Mouse (Mus musculus): ENCODE results near the gene Rnf212b. TPM values are rescaled to one million over a fixed set of nuclear protein-coding genes. Genes with fewer than 3 reads are reported as not detected.
A peak's percentile ranks its signal among the peaks of the same experiment; 100 is the strongest.

Rnf212b gene
- total RNA-seq, 1 experiment: 1.9 TPM

- Histone ChIP-seq H3K9ac (ENCODE audit: insufficient read depth, low read depth, low read length, poor library complexity, severe bottlenecking) (no peak overlapping the region), H3K36me3 (ENCODE audit: control insufficient read depth, insufficient read depth, low read length, poor library complexity, severe bottlenecking) (no peaks in the 10 kb centered on the region), H3K27ac (ENCODE audit: insufficient read depth, low read depth, low read length, poor library complexity, severe bottlenecking) (no peak overlapping the region), H3K9me3 (ENCODE audit: control insufficient read depth, insufficient read depth, low read depth, low read length) (no peaks in the 10 kb centered on the region), H3K4me1 (ENCODE audit: control insufficient read depth in 2 of 2, insufficient read depth in 2 of 2, low read length in 2 of 2, poor library complexity in 1 of 2) (no peaks in the 10 kb centered on the region), H3K4me3 (ENCODE audit: insufficient read depth in 1 of 2, low read depth in 1 of 2, low read length in 2 of 2, poor library complexity in 1 of 2, severe bottlenecking in 1 of 2) (no peak overlapping the region)
- TF ChIP-seq HCFC1 (IDR thresholded peaks at IDR 0.05; ENCODE audit: borderline replicate concordance, insufficient read depth, low read length) (no peak), CHD2 (IDR thresholded peaks at IDR 0.05; ENCODE audit: low read depth, low read length) (no peak), MAFK (IDR thresholded peaks at IDR 0.05; ENCODE audit: insufficient read depth, low read depth, low read length) (no peak), ZNF384 (IDR thresholded peaks at IDR 0.05; ENCODE audit: low read depth, low read length) (no peak), ZC3H11A (IDR thresholded peaks at IDR 0.05; ENCODE audit: borderline replicate concordance, low read depth, low read length) (no peak)
- DNase-seq (ENCODE audit: low read depth, low spot score): no peak
- in situ Hi-C loops (cut with MboI; ENCODE audit: low sequenced_read_pairs in 2 of 2, unreplicated experiment in 2 of 2): no loop called here
These were observed 1.8 kb downstream of the Rnf212b start for GRCm38 (mm10) chr14:54815737-54816136.

- peak; percentile 20 for DNase-seq (ENCODE audit: low read depth, low spot score)
- Histone ChIP-seq H3K9ac (ENCODE audit: insufficient read depth, low read depth, low read length, poor library complexity, severe bottlenecking) (no peak overlapping the region), H3K9me3 (ENCODE audit: control insufficient read depth, insufficient read depth, low read depth, low read length) (no peaks in the 10 kb centered on the region), H3K4me1 (ENCODE audit: control insufficient read depth in 2 of 2, insufficient read depth in 2 of 2, low read length in 2 of 2, poor library complexity in 1 of 2) (no peaks in the 10 kb centered on the region), H3K36me3 (ENCODE audit: control insufficient read depth, insufficient read depth, low read length, poor library complexity, severe bottlenecking) (no peaks in the 10 kb centered on the region), H3K4me3 (ENCODE audit: insufficient read depth in 1 of 2, low read depth in 1 of 2, low read length in 2 of 2, poor library complexity in 1 of 2, severe bottlenecking in 1 of 2) (no peak overlapping the region), H3K27ac (ENCODE audit: insufficient read depth, low read depth, low read length, poor library complexity, severe bottlenecking) (no peak overlapping the region)
- TF ChIP-seq ZNF384 (IDR thresholded peaks at IDR 0.05; ENCODE audit: low read depth, low read length) (no peak), MAFK (IDR thresholded peaks at IDR 0.05; ENCODE audit: insufficient read depth, low read depth, low read length) (no peak), HCFC1 (IDR thresholded peaks at IDR 0.05; ENCODE audit: borderline replicate concordance, insufficient read depth, low read length) (no peak), ZC3H11A (IDR thresholded peaks at IDR 0.05; ENCODE audit: borderline replicate concordance, low read depth, low read length) (no peak)
- in situ Hi-C loops (cut with MboI; ENCODE audit: low sequenced_read_pairs in 2 of 2, unreplicated experiment in 2 of 2): no loop called here
These were observed 3.9 kb downstream of the Rnf212b start for GRCm38 (mm10) chr14:54817791-54818190.

- Histone ChIP-seq H3K36me3 (ENCODE audit: control insufficient read depth, insufficient read depth, low read length, poor library complexity, severe bottlenecking) (no peaks in the 10 kb centered on the region), H3K27ac (ENCODE audit: insufficient read depth, low read depth, low read length, poor library complexity, severe bottlenecking) (no peak overlapping the region), H3K9ac (ENCODE audit: insufficient read depth, low read depth, low read length, poor library complexity, severe bottlenecking) (no peak overlapping the region), H3K9me3 (ENCODE audit: control insufficient read depth, insufficient read depth, low read depth, low read length) (no peaks in the 10 kb centered on the region), H3K4me1 (ENCODE audit: control insufficient read depth in 2 of 2, insufficient read depth in 2 of 2, low read length in 2 of 2, poor library complexity in 1 of 2) (no peaks in the 10 kb centered on the region), H3K4me3 (ENCODE audit: insufficient read depth in 1 of 2, low read depth in 1 of 2, low read length in 2 of 2, poor library complexity in 1 of 2, severe bottlenecking in 1 of 2) (no peak overlapping the region)
- DNase-seq (ENCODE audit: low read depth, low spot score): no peak
- in situ Hi-C loops (cut with MboI; ENCODE audit: low sequenced_read_pairs in 2 of 2, unreplicated experiment in 2 of 2): no loop called here
- TF ChIP-seq HCFC1 (IDR thresholded peaks at IDR 0.05; ENCODE audit: borderline replicate concordance, insufficient read depth, low read length): no peak
- no peak for TF ChIP-seq ZNF384 (IDR thresholded peaks at IDR 0.05; ENCODE audit: low read depth, low read length)
- no peak for TF ChIP-seq ZC3H11A (IDR thresholded peaks at IDR 0.05; ENCODE audit: borderline replicate concordance, low read depth, low read length)
- no peak for TF ChIP-seq MAFK (IDR thresholded peaks at IDR 0.05; ENCODE audit: insufficient read depth, low read depth, low read length)
- no peak for TF ChIP-seq CHD2 (IDR thresholded peaks at IDR 0.05; ENCODE audit: low read depth, low read length)
These were observed 8.4 kb downstream of the Rnf212b start for GRCm38 (mm10) chr14:54822301-54822700.

- Histone ChIP-seq H3K27ac (ENCODE audit: insufficient read depth, low read depth, low read length, poor library complexity, severe bottlenecking) (no peak overlapping the region), H3K4me3 (ENCODE audit: insufficient read depth in 1 of 2, low read depth in 1 of 2, low read length in 2 of 2, poor library complexity in 1 of 2, severe bottlenecking in 1 of 2) (no peak overlapping the region), H3K9me3 (ENCODE audit: control insufficient read depth, insufficient read depth, low read depth, low read length) (no peaks in the 10 kb centered on the region), H3K36me3 (ENCODE audit: control insufficient read depth, insufficient read depth, low read length, poor library complexity, severe bottlenecking) (no peaks in the 10 kb centered on the region), H3K4me1 (ENCODE audit: control insufficient read depth in 2 of 2, insufficient read depth in 2 of 2, low read length in 2 of 2, poor library complexity in 1 of 2) (no peaks in the 10 kb centered on the region), H3K9ac (ENCODE audit: insufficient read depth, low read depth, low read length, poor library complexity, severe bottlenecking) (no peak overlapping the region)
- no peak for DNase-seq (ENCODE audit: low read depth, low spot score)
- in situ Hi-C loops (cut with MboI; ENCODE audit: low sequenced_read_pairs in 2 of 2, unreplicated experiment in 2 of 2): no loop called here
- TF ChIP-seq ZNF384 (IDR thresholded peaks at IDR 0.05; ENCODE audit: low read depth, low read length) (no peak), CHD2 (IDR thresholded peaks at IDR 0.05; ENCODE audit: low read depth, low read length) (no peak), ZC3H11A (IDR thresholded peaks at IDR 0.05; ENCODE audit: borderline replicate concordance, low read depth, low read length) (no peak), HCFC1 (IDR thresholded peaks at IDR 0.05; ENCODE audit: borderline replicate concordance, insufficient read depth, low read length) (no peak), MAFK (IDR thresholded peaks at IDR 0.05; ENCODE audit: insufficient read depth, low read depth, low read length) (no peak)
These were observed 9.8 kb downstream of the Rnf212b start for GRCm38 (mm10) chr14:54823716-54824115.

GRCm38 (mm10) chr14:54843461-54843860, 29.5 kb downstream of the Rnf212b start:
- in situ Hi-C loops (cut with MboI; ENCODE audit: low sequenced_read_pairs in 2 of 2, unreplicated experiment in 2 of 2): loop anchor here in 1 of 2 experiments (10.0 kb wide), 1 partner anchor 171 kb away; the partner anchor contains the start of gene Ngdn
- DNase-seq (ENCODE audit: low read depth, low spot score): peak; percentile 26
- H3K36me3 ChIP-seq (ENCODE audit: control insufficient read depth, insufficient read depth, low read length, poor library complexity, severe bottlenecking): no peaks in the 10 kb centered on the region
- H3K4me3 ChIP-seq (ENCODE audit: insufficient read depth in 1 of 2, low read depth in 1 of 2, low read length in 2 of 2, poor library complexity in 1 of 2, severe bottlenecking in 1 of 2): no peak overlapping the region
- TF ChIP-seq MAFK (IDR thresholded peaks at IDR 0.05; ENCODE audit: insufficient read depth, low read depth, low read length) (no peak), CHD2 (IDR thresholded peaks at IDR 0.05; ENCODE audit: low read depth, low read length) (no peak), HCFC1 (IDR thresholded peaks at IDR 0.05; ENCODE audit: borderline replicate concordance, insufficient read depth, low read length) (no peak), ZC3H11A (IDR thresholded peaks at IDR 0.05; ENCODE audit: borderline replicate concordance, low read depth, low read length) (no peak), ZNF384 (IDR thresholded peaks at IDR 0.05; ENCODE audit: low read depth, low read length) (no peak)
- H3K27ac ChIP-seq (ENCODE audit: insufficient read depth, low read depth, low read length, poor library complexity, severe bottlenecking): no peak overlapping the region
- no peaks in the 10 kb centered on the region for H3K9me3 ChIP-seq (ENCODE audit: control insufficient read depth, insufficient read depth, low read depth, low read length)
- H3K4me1 ChIP-seq (ENCODE audit: control insufficient read depth in 2 of 2, insufficient read depth in 2 of 2, low read length in 2 of 2, poor library complexity in 1 of 2): no peaks in the 10 kb centered on the region
- no peak overlapping the region for H3K9ac ChIP-seq (ENCODE audit: insufficient read depth, low read depth, low read length, poor library complexity, severe bottlenecking)

All from ES-E14 (cell line).